Mouse (Mus musculus): ENCODE data around the gene Camk2d.

DNA sequence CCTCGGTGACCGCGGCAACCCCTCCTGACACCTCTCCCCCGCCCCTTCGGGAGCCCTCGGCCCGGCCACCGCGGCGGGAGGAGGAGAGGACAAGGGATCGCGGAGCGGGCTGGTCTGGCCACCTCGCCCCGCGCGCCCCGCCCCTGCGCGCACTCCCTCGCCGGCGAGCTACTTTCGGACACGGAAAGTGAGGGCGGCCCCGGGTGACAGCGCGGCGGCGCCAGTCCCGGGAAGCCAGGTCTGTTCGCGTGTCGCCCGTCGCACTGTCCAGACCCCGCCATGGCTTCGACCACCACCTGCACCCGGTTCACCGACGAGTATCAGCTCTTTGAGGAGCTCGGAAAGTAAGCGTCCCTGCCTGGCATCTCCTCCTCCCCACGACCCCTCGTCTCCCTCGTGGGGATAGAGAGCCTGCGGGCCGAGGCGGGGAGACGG lies 1.1 kb downstream of the Camk2d start:
- TF ChIP-seq CTCF (IDR thresholded peaks at IDR 0.05; ENCODE audit: low read depth) (no peak), EP300 (IDR thresholded peaks at IDR 0.05; ENCODE audit: low read depth) (no peak)

All from liver, postnatal 0 days (tissue).